Comparison of ENCODE assay signal across 7 mouse cellular contexts in the genomic region with DNA sequence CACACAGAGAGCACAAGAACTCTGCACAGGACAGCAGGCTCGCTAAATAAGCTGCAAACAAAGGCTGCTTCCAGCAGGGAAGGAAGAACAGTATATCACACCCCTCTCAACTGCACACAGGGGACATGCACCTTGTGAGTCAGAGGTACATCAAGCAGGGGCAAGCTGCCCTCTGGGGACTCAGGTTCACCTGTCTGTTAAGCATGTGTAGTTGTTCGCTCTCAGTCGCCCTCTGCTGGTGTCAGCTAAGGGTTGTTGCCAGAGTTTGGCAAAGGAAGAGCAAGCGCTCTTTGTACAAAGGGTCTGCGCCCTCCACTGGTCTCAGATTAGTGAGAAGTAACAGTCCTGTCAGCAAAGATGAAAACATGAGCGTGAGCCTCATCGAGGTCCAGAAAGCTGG.
DNase-seq lines count a peak whose midpoint lies in the region; ATAC-seq and TF ChIP-seq lines count a peak whose summit lies in the region.

No protein-coding gene starts in this region.

- TF ChIP-seq POLR2A in MEL (IDR thresholded peaks at IDR 0.05; ENCODE audit: control insufficient read depth in 1 of 2, insufficient read depth in 1 of 2, low read depth in 1 of 2, low read length in 2 of 2, poor library complexity in 1 of 2) = no peak

- no peak overlapping the region for H3K4me3 ChIP-seq in MEL (ENCODE audit: control insufficient read depth in 1 of 2, insufficient read depth in 1 of 2, low read depth in 2 of 2, low read length in 2 of 2)
- no peak overlapping the region for H3K4me3 ChIP-seq in embryonic facial prominence, embryonic 11.5 days (ENCODE audit: low read depth, low read length)
- no peak overlapping the region for H3K4me3 ChIP-seq in limb, embryonic 12.5 days (replicated peaks)

- H3K79me2 ChIP-seq in MEL (ENCODE audit: control insufficient read depth, insufficient read depth, low read length, poor library complexity) = no peaks in the 10 kb centered on the region

- DNase-seq in MEL (ENCODE audit: low read depth, low spot score) = peak; percentile 5
- DNase-seq in adrenal gland, postnatal 25 days = peak; percentile 44
- DNase-seq in embryonic facial prominence, embryonic 11.5 days (ENCODE audit: low spot score) = peak; percentile 76
- DNase-seq in kidney, adult 9 months = peak; percentile 57
- DNase-seq in ovary, postnatal 36 days (ENCODE audit: low spot score) = peak; percentile 24
- no peak for DNase-seq in T-cell, adult 2 months (ENCODE audit: low spot score)

- ATAC-seq in embryonic facial prominence, embryonic 11.5 days (replicated peaks; ENCODE audit: insufficient number of reproducible peaks, low FRiP score, low TSS enrichment, low read depth) = no peak; the same call in 1 of the 2 replicates
- ATAC-seq in limb, embryonic 12.5 days (ENCODE audit: insufficient number of reproducible peaks, insufficient read depth, low FRiP score, low TSS enrichment, low read depth) = 0 out of 2 replicates have a peak, but pooled peaks have one; percentile 32

- no peak for TF ChIP-seq RAD21 in MEL (IDR thresholded peaks at IDR 0.05; ENCODE audit: low read depth, low read length)

- H3K4me2 ChIP-seq in embryonic facial prominence, embryonic 11.5 days (ENCODE audit: low read depth, low read length) = no peak overlapping the region
- no peak overlapping the region for H3K4me2 ChIP-seq in limb, embryonic 12.5 days

- no peaks in the 10 kb centered on the region for H3K4me1 ChIP-seq in MEL (ENCODE audit: control insufficient read depth in 1 of 2, insufficient read depth in 2 of 2, low read length in 2 of 2)
- no peaks in the 10 kb centered on the region for H3K4me1 ChIP-seq in embryonic facial prominence, embryonic 11.5 days (ENCODE audit: control insufficient read depth, insufficient read depth, low read length)
- peaks cover 5% of the 10 kb centered on the region; the same call in 1 of the 2 replicates for H3K4me1 ChIP-seq in limb, embryonic 12.5 days (replicated peaks)

- peak in 2 of 3 experiments; percentile 2 to 23; a peak in 1 of 6 replicates for TF ChIP-seq CTCF in MEL (IDR thresholded peaks at IDR 0.05 in 2 of 3, conservative IDR thresholded peaks at IDR 0.05 in 1 of 3; ENCODE audit: control insufficient read depth in 1 of 3, insufficient read depth in 1 of 3, low read depth in 2 of 3, low read length in 3 of 3, poor library complexity in 1 of 3, severe bottlenecking in 1 of 3)

- no peaks in the 10 kb centered on the region for H3K36me3 ChIP-seq in MEL (ENCODE audit: control insufficient read depth in 1 of 2, insufficient read depth in 2 of 2, low read length in 2 of 2)
- H3K36me3 ChIP-seq in embryonic facial prominence, embryonic 11.5 days (replicated peaks; ENCODE audit: control insufficient read depth, insufficient read depth, low read depth, low read length) = no peaks in the 10 kb centered on the region
- H3K36me3 ChIP-seq in limb, embryonic 12.5 days = no peaks in the 10 kb centered on the region

- WGBS in embryonic facial prominence, embryonic 11.5 days = 31% methylated on average over 7 of the region's 7 CpGs
- 26% methylated on average over 7 of the region's 7 CpGs for WGBS in limb, embryonic 12.5 days

- no peak for TF ChIP-seq EP300 in MEL (IDR thresholded peaks at IDR 0.05; ENCODE audit: low read depth in 1 of 2, low read length in 2 of 2)

- no peaks in the 10 kb centered on the region for H3K27me3 ChIP-seq in MEL (ENCODE audit: control insufficient read depth in 1 of 2, insufficient read depth in 2 of 2, low read length in 2 of 2)
- H3K27me3 ChIP-seq in embryonic facial prominence, embryonic 11.5 days (ENCODE audit: control insufficient read depth, insufficient read depth, low read length) = no peaks in the 10 kb centered on the region
- no peaks in the 10 kb centered on the region for H3K27me3 ChIP-seq in limb, embryonic 12.5 days

- H3K9ac ChIP-seq in MEL (ENCODE audit: control insufficient read depth, low read depth, low read length, poor library complexity, severe bottlenecking) = no peak overlapping the region
- no peak overlapping the region for H3K9ac ChIP-seq in embryonic facial prominence, embryonic 11.5 days (replicated peaks; ENCODE audit: low read length)
- H3K9ac ChIP-seq in limb, embryonic 12.5 days (replicated peaks) = no peak overlapping the region

- no peak overlapping the region for H3K27ac ChIP-seq in MEL (ENCODE audit: control insufficient read depth, low read depth, low read length)
- no peak overlapping the region for H3K27ac ChIP-seq in embryonic facial prominence, embryonic 11.5 days (replicated peaks; ENCODE audit: low read depth, low read length)
- no peak overlapping the region for H3K27ac ChIP-seq in limb, embryonic 12.5 days

- no peaks in the 10 kb centered on the region for H3K9me3 ChIP-seq in MEL (replicated peaks; ENCODE audit: insufficient read depth, low read length)
- H3K9me3 ChIP-seq in embryonic facial prominence, embryonic 11.5 days (replicated peaks; ENCODE audit: control insufficient read depth, low read length) = no peaks in the 10 kb centered on the region
- H3K9me3 ChIP-seq in limb, embryonic 12.5 days = no peaks in the 10 kb centered on the region

TF ChIP-seq in MEL, 35 proteins besides CTCF, POLR2A, EP300 and RAD21:
- TF ChIP-seq SMC3 (IDR thresholded peaks at IDR 0.05; ENCODE audit: low read depth, low read length) (no peak), ZMIZ1 (IDR thresholded peaks at IDR 0.05; ENCODE audit: low read depth, low read length) (no peak), TAL1 (IDR thresholded peaks at IDR 0.05; ENCODE audit: low read length) (no peak), SIN3A (IDR thresholded peaks at IDR 0.05; ENCODE audit: low read length) (no peak)
